Mouse (Mus musculus) ovary, adult 2 months (tissue): ENCODE measurements around the gene Ntng2. TPM values are rescaled to one million over a fixed set of nuclear protein-coding genes. Genes with fewer than 3 reads are reported as not detected.

Experiments used
- polyA plus RNA-seq: library from polyadenylated mRNA; depleted of rRNA; stranded (reverse); fragments of >200 nt; gene quantifications from 2 replicates; pipeline ENCODE4 v1.2.3, GENCODE M21; 2012; rRNA removed

The Ntng2 gene
- 52.2 and 79.4 TPM in 2 replicates for polyA plus RNA-seq

GRCm38 (mm10) chr2:29252599-29253204 is at the start of gene Ntng2:
Gene Ntng2, minus strand, starts transcription at chr2:29253005.

Other genes with a start within 250 kb of the Ntng2 start
- gene Cfap77, start 197.9 kb downstream of the Ntng2 start, polyA plus RNA-seq = 3.9 and 5.9 TPM in 2 replicates
- gene Ttf1, start 192.7 kb downstream of the Ntng2 start, polyA plus RNA-seq = 7.1 and 8.2 TPM in 2 replicates
- 8.3 and 8.5 TPM in 2 replicates for gene Setx, start 128.8 kb downstream of the Ntng2 start, polyA plus RNA-seq
- gene Med27, start 93.8 kb upstream of the Ntng2 start, polyA plus RNA-seq = 56.4 and 66.0 TPM in 2 replicates